Mouse (Mus musculus) cortical plate, adult 2 months (tissue): Measurements from ENCODE around the gene Rnf17.

Experiments
- CTCF ChIP-seq: fragments of 200-500 bp; IDR thresholded peaks from 2 replicates; pipeline ENCODE4 v1.5.1; 2011; ENCODE audit warnings: mild to moderate bottlenecking, control low read depth, low read length; ENCODE audit not compliant: insufficient read depth; ENCODE audit errors: extremely low read depth
- POLR2A ChIP-seq: fragments of 200-500 bp; IDR thresholded peaks from 2 replicates; pipeline ENCODE4 v1.6.1; 2011; ENCODE audit warnings: mild to moderate bottlenecking, low read length, control low read depth; ENCODE audit not compliant: insufficient read depth; ENCODE audit errors: extremely low read depth

- TF ChIP-seq POLR2A (no peak), CTCF (no peak)
Measured at GRCm38 (mm10) chr14:56506743-56507142, 104.4 kb downstream of the Rnf17 start.
